Mouse (Mus musculus) embryonic facial prominence, embryonic 11.5 days (tissue): ENCODE results near the gene Cav1. TPM values are rescaled to one million over a fixed set of nuclear protein-coding genes. Genes with fewer than 3 reads are reported as not detected.

Experiments used
- ATAC-seq: fragments of 200-750 bp; cut with Nextera tagmentation; replicated peaks from 2 replicates; pipeline ENCODE4 v1.8.0; 2017; ENCODE audit warnings: low read depth; ENCODE audit not compliant: insufficient number of reproducible peaks, low FRiP score, low TSS enrichment
- DNase-seq: peaks from one replicate; pipeline ENCODE4 v3.0.0-alpha.2; 2015; ENCODE audit warnings: low spot score
- H3K27ac ChIP-seq: fragments of 300-500 bp; sonication (generic); replicated peaks from 2 replicates; pipeline ENCODE4 v1.5.1; 2014; ENCODE audit warnings: mild to moderate bottlenecking, low read depth, low read length, control low read depth
- H3K27me3 ChIP-seq: fragments of 300-500 bp; sonication (generic); 2 replicates; pipeline ENCODE4 v1.6.1; 2014; ENCODE audit warnings: mild to moderate bottlenecking, low read length, moderate library complexity, mixed read lengths; ENCODE audit not compliant: control insufficient read depth, insufficient read depth
- H3K36me3 ChIP-seq: fragments of 300-500 bp; sonication (generic); replicated peaks from 2 replicates; pipeline ENCODE4 v1.6.1; 2014; ENCODE audit warnings: low read depth, mild to moderate bottlenecking, low read length, moderate library complexity, mixed read lengths; ENCODE audit not compliant: control insufficient read depth, insufficient read depth
- H3K4me1 ChIP-seq: fragments of 300-500 bp; sonication (generic); 2 replicates; pipeline ENCODE4 v1.6.1; 2014; ENCODE audit warnings: low read length, mixed read lengths; ENCODE audit not compliant: control insufficient read depth, insufficient read depth
- H3K4me2 ChIP-seq: fragments of 300-500 bp; sonication (generic); 2 replicates; pipeline ENCODE4 v1.6.1; 2014; ENCODE audit warnings: low read depth, mild to moderate bottlenecking, control low read depth, low read length, moderate library complexity
- H3K4me3 ChIP-seq: fragments of 300-500 bp; sonication (generic); 2 replicates; pipeline ENCODE4 v1.5.1; 2014; ENCODE audit warnings: low read depth, low read length, control low read depth
- H3K9ac ChIP-seq: fragments of 300-500 bp; sonication (generic); replicated peaks from 2 replicates; pipeline ENCODE4 v1.6.1; 2014; ENCODE audit warnings: mild to moderate bottlenecking, control low read depth, low read length
- H3K9me3 ChIP-seq: fragments of 300-500 bp; sonication (generic); replicated peaks from 2 replicates; pipeline ENCODE4 v1.6.1; 2016; ENCODE audit warnings: mild to moderate bottlenecking, low read length, inconsistent platforms, mixed read lengths; ENCODE audit not compliant: control insufficient read depth
- WGBS: fragments of 180-500 bp; shearing (Covaris S2); extraction: QIAGEN DNeasy Blood & Tissue Kit; methylation state at CpG from one replicate; pipeline ENCODE4 v1.1.7; 2014; 5-methylcytosine and 5-hydroxymethylcytosine counted together
- polyA plus RNA-seq: library from polyadenylated mRNA; unstranded; fragments of >200 nt; fragmentation: Nextera tagmentation; extraction: Ambion mirVana; gene quantifications from 2 replicates; pipeline ENCODE4 v1.2.1, GENCODE M21; 2014

The Cav1 gene
- polyA plus RNA-seq, 1 experiment from 2014 or later, result 15.3 TPM

GRCm38 (mm10) chr6:17329801-17330200, 23.7 kb downstream of the Cav1 start:
- no peak overlapping the region for H3K9ac ChIP-seq
- no peaks in the 10 kb centered on the region for H3K4me1 ChIP-seq
- H3K4me2 ChIP-seq, result no peak overlapping the region
- WGBS, result 83% methylated on average over 3 of the region's 3 CpGs
- no peak overlapping the region for H3K27ac ChIP-seq
- no peak for DNase-seq
- no peaks in the 10 kb centered on the region for H3K9me3 ChIP-seq
- ATAC-seq, result no peak
- no peak overlapping the region for H3K4me3 ChIP-seq
- H3K36me3 ChIP-seq, result no peaks in the 10 kb centered on the region
- H3K27me3 ChIP-seq, result no peaks in the 10 kb centered on the region

GRCm38 (mm10) chr6:17337724-17338123, 31.6 kb downstream of the Cav1 start:
- H3K4me3 ChIP-seq, result no peak overlapping the region
- no peak for DNase-seq
- 93% methylated on average over 2 of the region's 2 CpGs for WGBS
- no peak overlapping the region for H3K27ac ChIP-seq
- H3K4me1 ChIP-seq, result no peaks in the 10 kb centered on the region
- H3K4me2 ChIP-seq, result no peak overlapping the region
- no peaks in the 10 kb centered on the region for H3K9me3 ChIP-seq
- H3K9ac ChIP-seq, result no peak overlapping the region
- no peak for ATAC-seq
- no peaks in the 10 kb centered on the region for H3K36me3 ChIP-seq
- H3K27me3 ChIP-seq, result no peaks in the 10 kb centered on the region

GRCm38 (mm10) chr6:17340406-17340805, 34.3 kb downstream of the Cav1 start:
- H3K27me3 ChIP-seq, result no peaks in the 10 kb centered on the region
- 11% methylated on average over 2 of the region's 2 CpGs for WGBS
- no peaks in the 10 kb centered on the region for H3K9me3 ChIP-seq
- H3K36me3 ChIP-seq, result no peaks in the 10 kb centered on the region
- H3K9ac ChIP-seq, result no peak overlapping the region
- H3K4me3 ChIP-seq, result no peak overlapping the region
- no peak overlapping the region for H3K27ac ChIP-seq
- no peak for DNase-seq
- no peak for ATAC-seq
- H3K4me2 ChIP-seq, result no peak overlapping the region
- H3K4me1 ChIP-seq, result no peaks in the 10 kb centered on the region

GRCm38 (mm10) chr6:17348011-17348410, 41.9 kb downstream of the Cav1 start:
- H3K4me3 ChIP-seq, result no peak overlapping the region

GRCm38 (mm10) chr6:17350803-17351202, 44.7 kb downstream of the Cav1 start:
- Histone ChIP-seq H3K4me2 (no peak overlapping the region), H3K4me1 (no peaks in the 10 kb centered on the region), H3K9ac (no peak overlapping the region), H3K9me3 (no peaks in the 10 kb centered on the region), H3K27me3 (no peaks in the 10 kb centered on the region), H3K36me3 (no peaks in the 10 kb centered on the region), H3K27ac (no peak overlapping the region), H3K4me3 (no peak overlapping the region)
- DNase-seq (no peak), ATAC-seq (no peak)
- 92% methylated on average over 5 of the region's 5 CpGs for WGBS

More at GRCm38 (mm10) chr6:17348011-17348410, 41.9 kb downstream of the Cav1 start:
- 72% methylated on average over 3 of the region's 3 CpGs for WGBS
- Histone ChIP-seq H3K36me3 (no peaks in the 10 kb centered on the region), H3K27ac (no peak overlapping the region), H3K4me1 (no peaks in the 10 kb centered on the region), H3K9me3 (no peaks in the 10 kb centered on the region), H3K9ac (no peak overlapping the region), H3K27me3 (no peaks in the 10 kb centered on the region), H3K4me2 (no peak overlapping the region)
- no peak for ATAC-seq
- DNase-seq, result no peak

- Histone ChIP-seq H3K36me3 (no peaks in the 10 kb centered on the region), H3K9me3 (no peaks in the 10 kb centered on the region), H3K27me3 (no peaks in the 10 kb centered on the region), H3K4me1 (no peaks in the 10 kb centered on the region), H3K4me3 (no peak overlapping the region), H3K4me2 (no peak overlapping the region), H3K9ac (no peak overlapping the region), H3K27ac (no peak overlapping the region)
- DNase-seq (peak; percentile 78), ATAC-seq (no peak)
- 17% methylated on average over 6 of the region's 6 CpGs for WGBS
Measured at GRCm38 (mm10) chr6:17358896-17359690, 53.0 kb downstream of the Cav1 start.

- H3K9ac ChIP-seq, result no peak overlapping the region
- H3K36me3 ChIP-seq, result no peaks in the 10 kb centered on the region
- 44% methylated on average over 3 of the region's 3 CpGs for whole genome bisulfite sequencing
- no peaks in the 10 kb centered on the region for H3K4me1 ChIP-seq
- peak; percentile 52 for DNase-seq
- no peak for ATAC-seq
- H3K27ac ChIP-seq, result no peak overlapping the region
- H3K4me3 ChIP-seq, result no peak overlapping the region
- no peaks in the 10 kb centered on the region for H3K27me3 ChIP-seq
- H3K4me2 ChIP-seq, result no peak overlapping the region
- H3K9me3 ChIP-seq, result no peaks in the 10 kb centered on the region
Measured at GRCm38 (mm10) chr6:17362771-17363170, 56.6 kb downstream of the Cav1 start.

- H3K4me2 ChIP-seq, result no peak overlapping the region
- no peaks in the 10 kb centered on the region for H3K27me3 ChIP-seq
- no peak overlapping the region for H3K9ac ChIP-seq
- DNase-seq (no peak), ATAC-seq (no peak)
- H3K4me3 ChIP-seq, result no peak overlapping the region
- H3K9me3 ChIP-seq, result no peaks in the 10 kb centered on the region
- H3K27ac ChIP-seq, result no peak overlapping the region
- H3K4me1 ChIP-seq, result no peaks in the 10 kb centered on the region
- 83% methylated on average over 17 of the region's 17 CpGs for WGBS
- no peaks in the 10 kb centered on the region for H3K36me3 ChIP-seq
Measured at GRCm38 (mm10) chr6:17363446-17364179, 57.5 kb downstream of the Cav1 start.
